Mouse (Mus musculus): Measurements from ENCODE around the gene Scaf11.

DNA sequence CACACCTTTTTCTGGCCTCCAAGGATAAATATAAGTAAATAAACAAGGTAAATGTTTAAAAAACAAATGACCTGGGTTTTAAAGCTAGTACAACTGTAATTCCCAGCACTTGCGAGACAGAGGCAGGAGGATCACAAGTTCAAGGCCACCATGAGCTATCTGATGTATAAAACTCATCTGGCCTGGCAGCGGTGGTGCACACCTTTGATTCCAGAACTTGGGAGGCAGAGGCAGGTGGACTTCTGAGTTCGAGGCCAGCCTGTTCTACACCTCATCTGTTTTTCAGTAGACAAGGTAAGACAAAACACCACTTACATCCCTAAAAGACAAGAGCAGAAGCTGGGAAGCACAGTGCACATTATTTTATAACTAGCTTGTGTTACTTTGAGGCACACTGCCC lies 2.4 kb downstream of the Scaf11 start:
- TF ChIP-seq CTCF (IDR thresholded peaks at IDR 0.05; ENCODE audit: borderline replicate concordance, extremely low read depth, insufficient read depth, insufficient read length) = no peak
- TF ChIP-seq POLR2A (IDR thresholded peaks at IDR 0.05; ENCODE audit: borderline replicate concordance, extremely low read depth, insufficient read depth, insufficient read length, poor library complexity, severe bottlenecking) = no peak

Measured in brain, embryonic 14.5 days (tissue).